Mouse (Mus musculus): ENCODE results near the gene Kcnmb1. TPM values are rescaled to one million over a fixed set of nuclear protein-coding genes. Genes with fewer than 3 reads are reported as not detected.

Kcnmb1 gene
- 0.29 TPM for polyA plus RNA-seq (2014; fragmentation: Illumina TruSeq; extraction: RNeasy Lipid Tissue Mini Kit (QIAGEN cat#74804); ENCODE audit: low read depth, low replicate concordance)

GRCm38 (mm10) chr11:33962688-33963407 is at the start of gene Kcnmb1:
TSS of gene Kcnmb1 (plus strand) at chr11:33963013.

GRCm38 (mm10) chr11:33992938-33993337 is 30.1 kb downstream of the Kcnmb1 start, which contains the start of gene Kcnip1:
TSS of gene Kcnip1 (minus strand) at chr11:33993152.

Other genes starting within 250 kb of the Kcnmb1 start
- 1.9 TPM for gene Kcnip1, start 30.1 kb downstream of the Kcnmb1 start, polyA plus RNA-seq (2014; fragmentation: Illumina TruSeq; extraction: RNeasy Lipid Tissue Mini Kit (QIAGEN cat#74804); ENCODE audit: low read depth, low replicate concordance)
- 0.76 TPM for gene Lcp2, start 83.9 kb downstream of the Kcnmb1 start, polyA plus RNA-seq (2014; fragmentation: Illumina TruSeq; extraction: RNeasy Lipid Tissue Mini Kit (QIAGEN cat#74804); ENCODE audit: low read depth, low replicate concordance)
- gene 4930469K13Rik, start 135.5 kb downstream of the Kcnmb1 start, polyA plus RNA-seq (2014; fragmentation: Illumina TruSeq; extraction: RNeasy Lipid Tissue Mini Kit (QIAGEN cat#74804); ENCODE audit: low read depth, low replicate concordance): 191 TPM
- not detected for gene Foxi1, start 245.1 kb downstream of the Kcnmb1 start, polyA plus RNA-seq (2014; fragmentation: Illumina TruSeq; extraction: RNeasy Lipid Tissue Mini Kit (QIAGEN cat#74804); ENCODE audit: low read depth, low replicate concordance)